Mouse (Mus musculus) right cerebral cortex, postnatal 4 days (tissue): Measurements from ENCODE around the gene Calcoco1.
A peak's percentile ranks its signal among the peaks of the same experiment; 100 is the strongest.

ENCODE experiments used
- DNase-seq: peaks from one replicate; pipeline ENCODE4 v3.0.0-alpha.2; 2022

Gene Calcoco1

DNA sequence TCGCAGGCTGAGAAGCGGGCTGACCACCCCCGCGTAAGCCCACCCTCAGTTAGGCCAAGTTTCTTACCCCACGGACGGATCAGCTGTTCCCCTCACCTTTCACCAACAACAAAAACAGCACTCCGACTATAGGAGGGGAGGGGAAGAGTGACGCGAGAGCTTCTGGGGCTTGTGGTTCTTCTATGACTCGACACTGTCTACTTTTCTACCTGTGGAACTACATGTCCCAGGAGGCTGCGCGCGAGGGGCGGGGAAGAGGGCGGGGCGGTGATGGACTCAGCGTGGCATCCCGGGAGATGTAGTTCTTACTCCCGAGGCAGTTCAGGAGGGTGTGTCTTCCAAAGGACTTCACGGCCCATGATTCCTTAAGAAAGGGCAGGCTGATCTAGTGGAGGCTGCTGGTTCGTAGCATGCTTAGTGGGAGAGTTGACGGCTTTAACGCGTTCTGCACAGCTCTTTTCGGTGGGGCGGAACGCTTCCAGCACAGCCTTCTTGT, at the start of gene Calcoco1:
Gene Calcoco1 (minus strand): TSS at position 199 of the 496 bp plus-strand sequence.
- peak; percentile 97 for DNase-seq

DNA sequence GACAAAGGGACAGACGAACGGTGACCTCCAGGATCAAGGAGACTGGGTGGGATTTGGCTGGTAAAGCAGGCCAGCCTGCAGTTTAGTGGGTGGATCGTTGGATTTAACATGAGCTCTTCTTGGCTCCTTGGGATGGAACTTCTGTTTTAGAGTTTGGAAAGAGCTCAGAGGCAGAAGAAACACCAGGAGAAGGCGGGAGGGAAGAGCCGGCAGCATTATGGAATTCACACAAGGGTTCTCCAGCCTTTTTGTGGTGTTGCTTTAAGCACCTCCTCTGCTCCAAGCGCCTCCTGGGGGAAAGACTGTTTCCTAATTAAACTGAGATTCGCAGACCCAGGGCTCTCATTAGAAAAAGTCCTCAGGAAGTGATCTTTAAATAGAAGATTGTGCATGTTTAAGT, 48.9 kb upstream of the Calcoco1 start:
- DNase-seq = no peak

DNA sequence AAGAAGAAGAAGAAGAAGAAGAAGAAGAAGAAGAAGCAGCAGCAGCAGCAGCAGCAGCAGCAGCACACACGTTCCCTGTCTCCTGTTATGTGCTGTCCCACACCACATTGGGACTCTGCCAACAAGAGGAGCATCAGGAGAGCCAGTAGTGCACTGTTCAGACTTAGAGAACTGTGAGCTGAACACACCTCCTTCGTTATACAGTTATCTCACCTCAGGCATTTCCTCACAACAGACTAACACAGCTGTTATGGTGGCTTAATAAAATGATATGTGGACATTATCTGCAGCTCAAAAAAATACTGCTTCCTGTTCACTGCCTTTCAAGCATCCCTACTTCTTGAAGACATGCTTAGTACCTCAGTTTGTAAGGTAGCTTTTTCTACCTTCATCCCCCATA, 43.2 kb upstream of the Calcoco1 start:
- no peak for DNase-seq

DNA sequence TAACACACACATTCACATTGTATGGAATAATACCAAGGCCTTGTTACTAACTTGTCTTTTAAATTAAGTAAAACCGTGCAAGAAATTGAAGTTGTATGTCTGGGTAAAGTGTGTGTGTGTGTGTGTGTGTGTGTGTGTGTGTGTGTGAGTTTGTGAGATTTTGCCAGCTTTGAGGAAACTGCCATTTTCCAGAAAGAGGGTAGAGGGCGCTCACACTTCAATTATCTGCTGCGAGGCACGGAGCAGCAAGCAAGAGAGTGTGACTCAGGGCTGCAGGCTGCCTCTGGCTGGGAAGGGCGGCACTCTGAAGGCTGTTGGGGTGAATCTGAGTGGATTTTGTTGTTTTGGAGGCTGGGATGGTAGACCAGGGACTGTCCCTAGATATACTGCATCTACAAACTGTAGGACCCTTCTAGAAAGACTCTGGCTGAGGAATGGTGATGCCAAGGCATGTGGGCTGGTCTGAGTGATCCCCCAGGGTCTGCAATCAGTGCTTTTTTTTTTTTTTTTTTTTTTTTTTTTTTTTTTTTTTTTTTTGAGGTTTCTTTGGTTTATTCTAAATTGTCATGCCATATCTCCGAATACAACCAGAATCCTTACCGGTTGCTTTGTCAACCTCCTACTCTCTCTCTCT, 39.9 kb upstream of the Calcoco1 start:
- peak; percentile 57 for DNase-seq

DNA sequence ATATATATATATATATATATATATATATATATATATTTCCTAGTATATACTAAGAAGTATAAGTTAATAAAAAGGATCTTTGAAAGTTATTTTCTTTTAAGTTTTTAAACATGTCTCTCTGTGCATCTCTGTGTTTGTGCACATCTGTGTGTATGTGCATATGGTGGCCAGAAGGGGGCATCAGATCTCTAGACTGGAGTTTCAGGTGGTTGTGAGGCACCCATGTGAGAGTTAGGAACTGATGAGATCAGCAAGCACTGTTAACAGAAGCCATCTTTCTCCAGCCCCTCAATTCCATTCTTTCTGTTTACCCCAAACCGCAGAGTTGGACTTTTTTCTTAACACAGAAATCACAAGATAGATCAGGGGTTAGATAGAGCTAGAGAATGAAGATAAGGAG, 35.7 kb upstream of the Calcoco1 start:
- no peak for DNase-seq

DNA sequence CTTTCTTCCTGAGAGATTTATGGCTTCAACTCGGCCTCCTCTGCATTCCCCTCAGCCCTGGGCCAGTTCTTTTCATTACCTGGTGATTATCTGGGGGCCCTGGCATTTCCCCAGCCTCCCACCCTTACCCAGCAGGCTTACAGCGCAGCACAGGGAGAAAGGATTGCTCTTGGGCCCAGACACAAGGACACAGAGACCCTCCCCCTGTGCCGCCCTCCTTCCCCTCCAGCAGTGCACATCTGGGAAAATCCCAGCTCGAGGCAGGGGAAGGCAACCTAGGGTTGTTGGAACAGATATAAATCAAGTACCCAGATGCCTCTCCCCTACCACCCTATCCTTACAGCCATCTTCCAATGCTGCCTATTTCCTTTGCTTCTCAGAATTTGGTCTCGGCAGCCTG, 33.1 kb upstream of the Calcoco1 start:
- DNase-seq = no peak

DNA sequence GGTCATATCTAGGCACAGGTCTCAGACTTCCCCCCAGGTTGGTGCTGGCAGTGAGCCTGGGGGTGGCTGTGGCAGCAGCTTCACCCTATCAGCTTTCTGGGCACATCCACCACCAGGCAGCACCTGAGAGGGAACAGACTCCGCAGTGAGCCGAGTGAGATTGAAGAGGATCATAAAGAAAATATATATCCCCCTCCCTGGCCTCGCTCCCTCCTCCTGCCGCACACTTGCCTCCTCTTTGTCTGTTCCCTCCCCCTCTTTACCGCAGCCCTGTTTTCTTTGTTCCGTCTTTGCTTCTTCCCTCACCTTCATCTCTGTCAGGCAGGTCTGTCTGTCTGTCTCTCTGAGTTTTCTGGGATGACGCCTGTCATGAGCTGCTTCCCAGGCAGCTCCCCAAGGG, 32.4 kb upstream of the Calcoco1 start:
- no peak for DNase-seq

DNA sequence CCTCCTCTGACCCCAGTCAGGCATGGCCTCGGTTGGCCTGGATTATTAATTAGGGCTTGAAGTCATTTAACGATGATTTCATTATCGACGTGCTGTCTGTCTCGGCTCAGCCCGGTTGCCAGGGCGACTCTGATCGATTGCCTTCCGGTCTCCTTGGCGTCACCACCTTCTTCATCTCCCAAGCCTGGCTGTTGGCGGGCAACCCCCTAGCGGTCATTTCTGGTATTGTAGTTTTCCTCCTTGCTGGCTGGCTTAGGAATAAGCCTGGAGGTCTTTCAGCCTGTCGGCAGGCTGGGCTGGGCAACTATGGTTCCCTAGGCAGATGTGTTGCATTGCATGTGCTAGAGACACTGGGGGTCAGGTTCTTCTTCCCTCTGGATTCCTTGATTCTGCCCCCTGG, 31.2 kb upstream of the Calcoco1 start:
- DNase-seq = no peak

DNA sequence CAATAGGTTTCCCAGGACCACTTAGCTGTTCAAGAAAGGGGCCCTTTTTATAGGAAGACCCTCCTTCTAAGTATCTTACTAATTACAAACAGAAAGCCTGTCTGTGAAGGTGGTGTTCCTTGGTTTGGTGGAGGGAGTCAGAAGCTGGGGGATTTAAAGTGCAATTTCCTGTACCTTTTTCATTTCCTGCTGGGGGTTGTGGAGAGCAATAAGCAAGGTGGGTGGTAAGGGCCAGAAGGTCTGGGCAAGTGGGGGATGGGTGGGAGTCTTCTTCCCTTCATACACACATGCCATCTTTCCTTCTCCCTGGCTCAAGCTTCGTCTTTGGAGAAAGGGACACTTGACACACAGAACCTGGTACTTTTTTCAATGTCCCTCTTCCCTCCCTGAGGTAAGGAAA, 30.2 kb upstream of the Calcoco1 start:
- DNase-seq = no peak

DNA sequence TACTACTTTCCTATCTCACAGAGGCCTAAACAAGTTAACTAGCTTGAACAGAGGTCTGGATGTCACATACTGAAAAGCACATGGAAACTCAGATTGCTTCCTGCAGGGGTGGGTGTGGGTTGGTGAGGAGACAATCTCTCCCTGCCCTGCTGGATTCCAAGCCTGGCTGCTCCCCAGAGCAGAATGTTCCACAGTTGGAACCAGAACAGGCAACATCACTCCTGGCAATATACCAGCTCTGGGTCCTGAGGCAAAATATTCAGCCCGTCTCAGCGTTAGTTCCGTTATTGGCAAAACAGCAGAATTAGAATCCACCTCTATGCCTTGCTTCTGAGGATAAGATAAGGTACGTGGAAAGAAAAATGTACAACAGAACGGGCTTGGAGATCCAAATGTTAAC, 28.3 kb upstream of the Calcoco1 start:
- no peak for DNase-seq

DNA sequence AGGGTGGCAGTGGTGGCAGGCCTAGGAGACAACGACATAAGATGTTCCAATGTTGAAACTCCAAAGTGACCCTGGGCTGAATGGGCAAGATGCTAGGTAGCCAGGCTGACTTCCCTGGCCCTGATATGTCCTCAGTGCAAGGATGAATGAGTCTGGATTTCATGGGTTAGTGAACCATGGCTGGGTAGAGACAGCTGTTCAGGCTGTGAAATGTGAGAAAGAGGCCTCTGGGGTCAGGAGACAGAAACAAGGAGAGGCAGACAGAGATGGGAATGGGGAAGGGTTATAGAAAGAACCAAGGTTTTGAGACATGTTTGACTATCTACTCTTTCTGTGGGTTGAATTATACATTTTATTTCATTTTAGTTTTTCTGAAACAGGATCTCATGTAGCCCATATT, 27.1 kb upstream of the Calcoco1 start:
- DNase-seq = no peak

DNA sequence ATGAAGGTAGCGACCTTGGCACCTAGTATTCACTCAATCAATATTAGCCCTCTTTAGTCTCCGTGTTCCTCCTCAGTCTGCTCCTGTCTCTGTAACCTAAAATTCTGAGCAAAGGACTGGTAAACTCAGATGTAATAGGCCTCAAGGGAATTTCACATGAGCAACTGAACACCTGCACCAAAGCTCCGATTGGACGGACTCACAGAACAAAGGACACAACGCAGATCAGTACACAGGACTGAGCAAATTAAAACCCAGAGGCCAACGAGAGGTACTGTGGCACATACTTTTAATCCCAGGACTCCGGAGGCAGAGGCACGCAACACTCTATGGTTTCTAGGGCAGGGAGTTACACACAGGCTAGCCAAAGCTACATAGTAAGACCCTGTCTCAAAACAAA, 25.9 kb upstream of the Calcoco1 start:
- no peak for DNase-seq

DNA sequence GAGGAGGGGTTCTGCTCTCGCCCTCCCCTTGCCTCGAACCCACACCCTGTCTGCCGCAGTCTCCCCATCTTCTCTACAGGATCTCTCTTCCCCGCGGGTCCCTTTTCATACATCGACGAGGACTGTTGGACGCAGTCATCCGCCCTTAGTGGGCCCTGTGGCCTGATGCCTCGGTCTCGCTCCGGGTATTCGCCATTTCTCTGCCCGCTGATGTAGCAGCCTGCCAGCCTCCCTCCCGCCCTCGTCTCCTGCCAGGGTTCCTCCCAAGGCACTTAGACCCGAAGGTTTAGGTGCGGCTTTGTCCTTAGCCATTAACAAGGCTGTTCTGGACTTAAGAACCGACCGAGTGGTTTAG, 25.3 kb upstream of the Calcoco1 start:
- no peak for DNase-seq

DNA sequence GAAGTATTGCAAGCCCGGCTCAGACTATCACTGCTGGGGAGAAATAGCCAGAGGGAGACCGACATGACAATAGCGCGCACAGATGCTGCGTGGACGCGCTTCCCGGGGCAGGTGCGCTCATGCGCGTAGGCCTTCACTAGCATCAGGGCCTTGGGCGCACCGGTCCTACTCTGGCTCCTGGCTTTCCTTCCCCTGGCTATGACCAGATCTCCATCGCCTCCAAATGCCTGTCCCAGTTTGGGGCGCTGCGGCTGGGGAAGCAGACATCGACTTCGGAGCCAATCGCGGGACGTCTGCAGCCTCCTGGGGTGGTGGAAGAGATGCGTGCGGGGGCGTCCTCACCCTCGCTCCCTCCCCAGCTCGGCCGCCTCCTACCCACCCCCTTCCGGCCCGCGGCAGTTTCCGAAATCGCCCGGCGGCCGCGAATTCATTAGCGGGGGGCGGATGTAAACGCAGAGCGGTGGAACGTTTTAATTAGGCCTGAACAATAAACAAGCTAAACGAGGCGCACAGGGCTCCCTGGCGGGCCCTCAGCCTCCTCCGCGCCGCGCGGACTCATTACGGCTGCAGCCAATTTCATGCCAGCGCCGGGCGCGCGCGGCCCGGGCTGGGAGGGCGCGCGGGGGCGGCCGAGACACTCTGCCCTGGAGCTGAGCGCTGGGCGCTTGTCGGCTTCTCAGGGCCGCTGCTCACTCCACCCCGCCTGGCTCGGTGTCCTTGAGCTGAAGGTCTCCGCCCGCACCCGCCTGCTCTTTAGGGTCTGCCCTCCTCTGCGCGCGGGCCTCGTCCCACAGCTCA, 24.7 kb upstream of the Calcoco1 start:
- DNase-seq = peak; percentile 67

DNA sequence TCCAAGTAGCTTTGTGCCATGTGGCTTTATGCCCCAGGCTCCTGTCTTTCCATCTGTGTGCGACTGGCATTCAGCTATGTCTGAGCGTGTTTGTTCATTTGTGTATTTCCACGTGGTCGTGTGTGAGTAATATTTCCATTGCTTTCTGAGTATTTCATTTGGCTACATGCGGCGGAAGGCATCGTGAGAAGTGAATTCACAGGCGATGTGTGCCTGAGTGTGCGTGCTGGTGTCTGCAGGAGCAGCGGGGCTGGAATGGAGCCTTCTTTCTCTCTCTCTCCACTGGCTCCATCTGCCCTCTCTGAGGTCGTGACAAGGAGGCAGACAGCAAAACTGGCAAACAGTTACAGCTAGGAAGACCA, 24.1 kb upstream of the Calcoco1 start:
- no peak for DNase-seq

DNA sequence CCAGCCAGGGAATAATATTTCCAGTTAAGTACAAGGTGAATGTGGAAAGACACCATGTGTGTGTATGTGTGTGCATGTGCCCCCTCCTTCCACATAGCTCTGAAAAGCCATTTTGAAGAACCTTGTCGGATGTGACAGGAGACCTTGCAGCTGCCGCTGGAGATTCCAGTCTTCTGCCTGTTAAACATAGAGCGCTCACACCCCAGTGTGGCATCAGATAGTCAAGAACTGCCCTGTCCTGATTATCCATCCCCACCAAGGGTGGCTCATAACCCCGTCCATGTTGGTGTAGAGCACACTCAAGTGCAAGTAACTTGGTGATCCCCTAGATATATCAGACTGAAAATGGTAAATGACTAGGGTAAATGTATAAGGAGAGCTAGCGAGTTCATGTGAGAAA, 23.4 kb upstream of the Calcoco1 start:
- DNase-seq = no peak

DNA sequence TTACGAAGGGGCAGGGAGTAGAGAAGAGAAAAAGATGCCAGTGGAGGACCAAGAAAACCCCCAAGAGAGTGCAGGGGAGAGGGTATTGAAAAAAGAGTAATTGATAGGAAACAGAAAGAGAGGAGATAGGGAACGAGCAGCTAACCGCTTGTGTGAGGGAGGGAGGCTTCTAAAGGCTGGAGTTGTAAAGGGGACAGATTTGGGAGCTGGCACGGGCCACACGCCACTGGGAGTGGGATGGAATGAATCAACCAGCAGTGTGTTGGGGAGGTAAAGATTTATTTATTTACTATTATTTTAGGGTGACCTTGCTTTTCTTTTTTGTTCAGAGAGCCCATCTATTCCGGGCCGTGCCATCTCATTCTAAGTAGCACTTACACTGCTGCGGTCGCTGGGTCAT, 22.9 kb upstream of the Calcoco1 start:
- no peak for DNase-seq

DNA sequence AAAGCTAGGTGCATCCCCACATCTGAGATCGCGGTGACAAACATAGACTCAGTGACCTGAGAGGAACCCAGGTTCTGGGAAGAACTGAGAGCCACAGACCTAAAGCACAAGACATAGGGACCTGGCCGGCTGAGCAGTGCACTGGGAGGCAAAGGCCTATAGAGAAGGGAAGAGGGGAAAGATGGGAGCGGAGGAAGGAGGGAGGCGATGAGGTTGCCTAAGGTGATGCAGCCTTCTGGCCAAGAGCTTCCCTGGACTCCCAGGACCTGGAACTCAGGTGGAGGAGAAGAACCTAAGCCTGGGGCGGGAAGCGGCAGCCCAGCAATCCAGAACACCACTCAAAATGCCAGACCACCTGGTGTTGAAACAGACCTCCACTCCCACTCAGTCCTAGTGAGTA, 22.4 kb upstream of the Calcoco1 start:
- no peak for DNase-seq

DNA sequence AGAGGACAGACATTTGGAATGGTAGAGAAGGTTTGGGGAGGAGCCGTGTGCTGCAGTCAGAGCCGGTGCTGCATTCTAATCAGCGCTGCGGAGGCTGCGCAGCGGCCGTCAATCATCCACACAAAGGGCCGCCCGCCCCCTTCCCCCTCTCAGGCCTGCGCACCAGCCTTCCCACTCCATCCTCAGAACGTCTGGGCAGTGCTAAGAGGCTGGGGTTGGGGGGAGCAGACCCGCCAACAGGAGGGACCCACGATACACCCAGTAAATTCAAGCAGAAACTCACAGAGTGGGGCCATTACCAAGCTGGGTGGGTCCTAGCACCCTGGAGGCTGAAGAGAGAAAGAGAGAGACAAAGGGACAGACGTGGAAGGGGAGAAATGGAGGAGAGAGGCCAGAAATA, 22.0 kb upstream of the Calcoco1 start:
- DNase-seq = peak; percentile 69

DNA sequence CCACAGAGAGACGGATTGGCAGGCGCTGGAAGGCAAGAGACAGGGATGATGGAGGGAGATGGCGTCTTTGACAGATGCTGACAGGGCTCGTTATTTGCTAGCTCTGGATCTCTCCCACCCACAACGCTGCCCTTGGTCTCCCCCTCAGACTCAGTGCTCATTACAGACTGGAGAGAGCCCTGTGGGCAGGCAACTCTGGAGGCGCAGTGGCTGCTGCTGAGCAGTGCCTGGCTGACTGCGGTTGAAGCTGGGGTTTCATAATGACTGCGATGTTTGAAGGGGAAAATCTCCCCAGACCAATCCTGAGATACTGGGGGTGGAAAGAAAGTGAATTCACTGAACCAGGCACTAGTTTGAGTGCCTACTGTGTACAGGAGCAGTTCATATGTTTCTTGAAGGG, 21.2 kb upstream of the Calcoco1 start:
- DNase-seq = no peak

DNA sequence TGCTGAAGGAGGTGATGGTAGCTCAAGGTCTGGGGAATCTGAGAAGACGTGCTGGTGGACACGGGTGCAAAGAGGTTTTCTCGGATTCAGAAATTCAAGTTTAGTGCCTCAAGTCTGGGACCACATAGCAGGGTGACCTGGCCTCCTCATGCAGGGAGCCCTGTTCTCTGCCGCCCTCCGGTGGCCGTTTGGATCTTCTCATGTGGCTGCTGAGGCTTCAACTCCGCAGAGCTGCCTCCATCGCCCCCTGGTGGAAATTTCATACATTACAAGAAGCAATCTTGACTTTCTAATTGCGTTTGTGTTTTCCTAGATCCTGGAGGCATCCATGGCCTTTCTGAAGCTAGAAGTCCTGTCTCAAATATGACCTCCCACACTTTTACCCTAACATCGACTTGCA, 20.6 kb upstream of the Calcoco1 start:
- peak; percentile 97 for DNase-seq

DNA sequence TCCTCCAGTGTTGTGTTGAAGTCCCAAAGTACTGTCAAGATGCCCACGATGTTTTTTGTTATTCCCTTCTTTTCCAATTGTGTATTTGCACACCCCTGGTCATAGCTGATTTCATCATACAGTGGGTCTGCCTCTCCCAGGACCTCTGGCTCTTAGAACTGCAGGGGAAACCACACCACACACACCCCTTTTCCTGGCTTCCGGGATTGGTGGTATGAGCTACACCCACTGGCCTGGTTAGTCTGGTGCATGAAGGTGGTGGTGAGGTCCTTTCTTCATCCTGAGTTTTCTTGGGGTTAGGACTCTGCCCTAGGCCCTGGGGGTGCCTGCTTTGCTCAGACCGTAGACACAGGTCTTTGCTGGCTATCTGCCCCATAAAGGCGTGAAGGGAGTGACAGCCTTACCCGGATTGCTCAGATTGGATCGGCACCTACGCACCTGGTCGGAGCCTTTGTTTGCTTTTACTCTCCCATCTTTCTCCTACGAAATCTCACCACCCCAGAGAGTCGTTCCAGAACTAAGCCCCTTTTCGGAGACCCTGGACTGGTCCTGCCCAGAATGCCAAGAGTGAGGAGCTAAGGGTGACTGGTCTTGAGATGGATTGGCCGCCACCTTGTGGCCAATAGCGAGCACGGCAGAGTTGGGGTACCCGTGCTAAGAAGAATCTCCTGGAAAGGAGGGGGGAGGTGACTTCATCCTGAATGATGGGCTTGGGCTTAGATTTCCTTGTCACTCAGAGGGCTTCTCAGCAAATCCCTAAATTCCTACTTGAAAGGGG, 17.7 kb upstream of the Calcoco1 start:
- DNase-seq = peak; percentile 68

DNA sequence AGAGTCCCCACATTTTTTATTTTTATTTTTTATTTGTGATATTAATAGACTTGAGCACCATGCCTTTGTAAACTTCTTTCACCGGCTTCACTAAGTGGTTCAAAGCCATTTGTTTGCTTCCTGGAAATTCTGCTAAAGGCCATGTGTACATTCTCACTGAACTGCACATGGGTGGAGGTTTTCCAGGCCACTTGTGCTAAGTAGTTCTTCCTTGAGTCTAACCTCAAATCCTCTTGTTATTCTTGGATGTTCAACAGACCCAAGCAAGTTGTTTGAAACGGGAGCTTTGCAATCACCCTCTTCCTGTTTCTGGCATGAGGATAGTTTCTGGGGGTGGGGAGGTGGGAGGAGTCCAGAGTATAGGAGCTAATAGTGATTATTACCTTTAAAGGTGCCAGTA, 16.5 kb upstream of the Calcoco1 start:
- DNase-seq = no peak

DNA sequence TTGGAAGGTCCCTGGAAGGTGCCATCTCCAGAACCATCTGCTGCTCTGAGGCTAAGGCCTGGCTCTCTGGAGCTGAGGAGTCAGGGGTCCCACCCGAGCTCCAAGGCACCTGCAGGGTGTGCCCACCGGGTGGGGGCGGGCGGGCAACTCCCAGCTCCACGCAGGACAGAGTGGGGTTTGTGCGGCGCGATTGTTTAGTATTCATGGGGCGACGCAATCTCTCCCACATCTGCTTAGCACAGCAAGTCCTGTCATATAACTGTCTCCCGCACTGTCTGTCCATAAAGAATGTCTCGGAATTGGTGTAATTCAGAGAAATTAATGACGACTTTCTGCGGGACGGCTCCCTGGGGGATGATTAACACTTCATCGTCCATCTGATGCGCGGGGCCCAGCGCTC, 15.1 kb upstream of the Calcoco1 start:
- DNase-seq = no peak
